Comparison of ENCODE assay signal across 20 mouse cellular contexts in genomic region chr1:166848015-166848535, GRCm38 (mm10).
A peak's percentile ranks its signal among the peaks of the same experiment; 100 is the strongest.
DNase-seq lines count a peak whose midpoint lies in the region; ATAC-seq and TF ChIP-seq lines count a peak whose summit lies in the region.
"Had no signal": no experiment of that assay in that cellular context is flagged by ENCODE, and none has a peak within 500 bp of the region (broad histone marks: within the 10 kb centered on the region; RNA-seq: fewer than 3 reads in every experiment).

No protein-coding gene starts in this region.

- H3K9ac ChIP-seq in lung, embryonic 14.5 days: no peak overlapping the region
- H3K9ac ChIP-seq in midbrain, postnatal 0 days (replicated peaks; ENCODE audit: low read length, poor library complexity, severe bottlenecking): no peak overlapping the region
- H3K9ac ChIP-seq: embryonic facial prominence, embryonic 12.5 days; hindbrain, embryonic 12.5 days; liver, postnatal 0 days; neural tube, embryonic 13.5 days had no signal

- peak; percentile 73 for DNase-seq in lung, embryonic 14.5 days
- no peak for DNase-seq in lung, postnatal 25 days (ENCODE audit: low spot score)
- DNase-seq in midbrain, postnatal 0 days (ENCODE audit: low spot score): peak; percentile 54
- no peak for DNase-seq in midbrain, embryonic 10.5 days (ENCODE audit: low spot score)
- peak; percentile 62 for DNase-seq in adrenal gland, postnatal 10 days
- DNase-seq in spleen, adult 18-20 months: no peak
- no peak for DNase-seq in heart, postnatal 14 days
- DNase-seq: cerebellum, adult 9-11 months; gastrocnemius, postnatal 36 days; kidney, adult 2 months; kidney, postnatal 14 days; liver, postnatal 0 days; retina, postnatal 1 day; thymus, postnatal 14 days had no signal

- WGBS in lung, embryonic 14.5 days: 31% methylated on average over 4 of the region's 4 CpGs
- 67% methylated on average over 4 of the region's 4 CpGs for WGBS in midbrain, postnatal 0 days
- 82% methylated on average over 4 of the region's 4 CpGs for WGBS in midbrain, embryonic 10.5 days

- no peak overlapping the region for H3K4me3 ChIP-seq in lung, embryonic 14.5 days (ENCODE audit: low read depth, low read length)
- H3K4me3 ChIP-seq in midbrain, postnatal 0 days (ENCODE audit: low read depth, low read length): no peak overlapping the region
- no peak overlapping the region for H3K4me3 ChIP-seq in midbrain, embryonic 10.5 days
- H3K4me3 ChIP-seq: embryonic facial prominence, embryonic 12.5 days; hindbrain, embryonic 12.5 days; limb, embryonic 10.5 days; neural tube, embryonic 13.5 days had no signal

- no peaks in the 10 kb centered on the region for H3K36me3 ChIP-seq in lung, embryonic 14.5 days (ENCODE audit: insufficient read depth)
- no peaks in the 10 kb centered on the region for H3K36me3 ChIP-seq in midbrain, postnatal 0 days (ENCODE audit: insufficient read depth, low read length)
- no peaks in the 10 kb centered on the region for H3K36me3 ChIP-seq in midbrain, embryonic 10.5 days
- H3K36me3 ChIP-seq: embryonic facial prominence, embryonic 12.5 days; hindbrain, embryonic 12.5 days; limb, embryonic 10.5 days; neural tube, embryonic 13.5 days had no signal

- TF ChIP-seq CTCF in lung, embryonic 14.5 days (IDR thresholded peaks at IDR 0.05; ENCODE audit: low read depth): no peak
- TF ChIP-seq CTCF in midbrain, postnatal 0 days (IDR thresholded peaks at IDR 0.05): no peak

- no peaks in the 10 kb centered on the region for H3K27me3 ChIP-seq in lung, embryonic 14.5 days (ENCODE audit: insufficient read depth, low read length)
- no peaks in the 10 kb centered on the region for H3K27me3 ChIP-seq in midbrain, postnatal 0 days (ENCODE audit: insufficient read depth, low read length)
- H3K27me3 ChIP-seq in midbrain, embryonic 10.5 days (ENCODE audit: low read depth, poor library complexity, severe bottlenecking): no peaks in the 10 kb centered on the region
- H3K27me3 ChIP-seq: embryonic facial prominence, embryonic 12.5 days; hindbrain, embryonic 12.5 days; neural tube, embryonic 13.5 days had no signal

- no peak overlapping the region for H3K27ac ChIP-seq in lung, embryonic 14.5 days (ENCODE audit: low read depth)
- no peak overlapping the region for H3K27ac ChIP-seq in midbrain, postnatal 0 days (ENCODE audit: low read depth, low read length)
- H3K27ac ChIP-seq in midbrain, embryonic 10.5 days (replicated peaks): no peak overlapping the region
- H3K27ac ChIP-seq: embryonic facial prominence, embryonic 12.5 days; hindbrain, embryonic 12.5 days; limb, embryonic 10.5 days; neural tube, embryonic 13.5 days had no signal

- no peaks in the 10 kb centered on the region for H3K4me1 ChIP-seq in lung, embryonic 14.5 days (ENCODE audit: insufficient read depth)
- peaks cover 4% of the 10 kb centered on the region; the same call in 1 of the 2 replicates for H3K4me1 ChIP-seq in midbrain, postnatal 0 days (ENCODE audit: insufficient read depth, low read length)
- H3K4me1 ChIP-seq in midbrain, embryonic 10.5 days: peaks cover 15% of the 10 kb centered on the region

- ATAC-seq in lung, embryonic 14.5 days (ENCODE audit: insufficient read depth): peak; percentile 87; the same call in 1 of the 2 replicates
- no peak for ATAC-seq in midbrain, postnatal 0 days (ENCODE audit: low FRiP score)
- ATAC-seq: forebrain, embryonic 16.5 days; inflammation-experienced regulatory T-cells, adult 6 months; liver, postnatal 0 days had no signal

- no peak overlapping the region for H3K4me2 ChIP-seq in lung, embryonic 14.5 days
- H3K4me2 ChIP-seq in midbrain, postnatal 0 days (ENCODE audit: low read depth, low read length, poor library complexity, severe bottlenecking): no peak overlapping the region
- H3K4me2 ChIP-seq: embryonic facial prominence, embryonic 12.5 days; hindbrain, embryonic 12.5 days; neural tube, embryonic 13.5 days had no signal

- intact Hi-C loops in heart, postnatal 14 days (cut with DNase I): no loop called here

- no peaks in the 10 kb centered on the region for H3K9me3 ChIP-seq in lung, embryonic 14.5 days (ENCODE audit: low read depth, low read length)
- H3K9me3 ChIP-seq in midbrain, postnatal 0 days (ENCODE audit: low read length): no peaks in the 10 kb centered on the region
- no peaks in the 10 kb centered on the region for H3K9me3 ChIP-seq in midbrain, embryonic 10.5 days (replicated peaks)
- H3K9me3 ChIP-seq: embryonic facial prominence, embryonic 12.5 days; hindbrain, embryonic 12.5 days; limb, embryonic 10.5 days; neural tube, embryonic 13.5 days had no signal

Comparison
In these comparisons a context has a peak if more than half of its experiments do, and no peak if none do; other contexts are left out.
1. DNase-seq: peak in lung, embryonic 14.5 days (single experiment), midbrain, postnatal 0 days (single experiment) and adrenal gland, postnatal 10 days (single experiment); none in lung, postnatal 25 days (single experiment), midbrain, embryonic 10.5 days (single experiment), spleen, adult 18-20 months (0 of 2) and heart, postnatal 14 days (0 of 2).